Mouse (Mus musculus): ENCODE data around the gene Zdbf2. TPM values are rescaled to one million over a fixed set of nuclear protein-coding genes. Genes with fewer than 3 reads are reported as not detected.

Zdbf2 gene
- polyA plus RNA-seq, 1 experiment, result not detected

DNA sequence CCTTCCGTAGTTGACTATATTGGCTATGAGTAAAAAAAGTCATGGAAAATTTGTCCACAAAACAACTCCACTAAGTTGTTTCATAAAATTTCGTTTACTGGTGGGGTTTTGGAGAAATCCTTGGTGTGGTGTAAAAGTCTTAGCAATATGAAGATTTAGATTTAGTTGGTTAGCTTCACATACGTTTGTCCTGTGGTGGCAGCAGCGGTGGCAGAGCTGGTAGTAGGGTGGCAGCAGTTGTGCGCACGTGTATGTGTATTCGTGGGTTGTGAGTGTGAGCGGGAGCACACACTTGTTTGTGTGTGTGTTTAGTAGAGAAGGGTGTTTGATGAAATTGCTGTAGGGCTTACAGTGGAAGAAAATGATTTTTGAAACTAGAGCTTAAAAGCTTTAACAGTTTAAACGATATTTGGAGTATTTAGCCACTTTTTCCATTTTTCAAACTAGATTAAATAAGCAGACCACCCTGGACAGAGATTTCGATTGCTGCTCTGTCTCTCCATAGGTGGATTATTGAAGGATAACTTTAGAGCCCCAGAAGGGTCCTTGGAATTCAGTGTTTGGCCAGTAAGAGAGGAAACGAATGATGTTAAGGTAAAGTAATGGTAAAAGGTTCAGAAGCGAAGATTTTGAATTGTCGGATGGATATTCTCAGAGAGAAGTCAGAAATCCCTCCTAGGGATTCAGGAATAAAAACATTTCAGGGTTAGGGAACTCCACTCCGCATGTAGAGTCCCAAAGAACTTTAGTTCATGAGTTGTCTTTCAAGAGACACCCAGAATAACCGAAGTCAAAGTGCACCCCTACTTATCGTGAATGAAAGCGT, 12.9 kb upstream of the Zdbf2 start:
- no peak overlapping the region for H3K27ac ChIP-seq (ENCODE audit: insufficient read depth, low read depth, low read length)
- WGBS, result 42% methylated on average over 17 of the region's 17 CpGs
- TF ChIP-seq POLR2A (IDR thresholded peaks at IDR 0.05; ENCODE audit: insufficient read depth, low read depth, low read length), result no peak
- TF ChIP-seq CTCF (IDR thresholded peaks at IDR 0.05; ENCODE audit: insufficient read depth, low read depth, low read length), result no peak
- H3K4me1 ChIP-seq (ENCODE audit: control insufficient read depth, insufficient read depth, low read length), result no peaks in the 10 kb centered on the region
- H3K4me3 ChIP-seq (ENCODE audit: insufficient read depth, low read depth, low read length), result no peak overlapping the region

DNA sequence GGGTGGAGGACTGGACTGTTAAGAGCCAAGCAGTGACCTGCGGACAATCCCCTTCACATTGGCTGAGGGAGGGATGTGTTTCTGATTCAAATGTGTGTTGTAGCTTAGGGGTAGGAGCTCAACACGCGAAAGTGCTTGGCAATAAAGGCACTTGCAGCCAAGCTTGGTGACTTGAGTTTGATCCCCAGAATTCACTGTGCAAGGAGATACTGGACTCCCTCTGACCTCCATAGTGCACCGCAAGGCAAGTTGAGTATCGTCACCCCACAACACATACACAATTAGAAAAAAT, 12.4 kb upstream of the Zdbf2 start:
- Histone ChIP-seq H3K4me1 (ENCODE audit: control insufficient read depth, insufficient read depth, low read length) (no peaks in the 10 kb centered on the region), H3K4me3 (ENCODE audit: insufficient read depth, low read depth, low read length) (no peak overlapping the region)
- 44% methylated on average over 5 of the region's 5 CpGs for WGBS

DNA sequence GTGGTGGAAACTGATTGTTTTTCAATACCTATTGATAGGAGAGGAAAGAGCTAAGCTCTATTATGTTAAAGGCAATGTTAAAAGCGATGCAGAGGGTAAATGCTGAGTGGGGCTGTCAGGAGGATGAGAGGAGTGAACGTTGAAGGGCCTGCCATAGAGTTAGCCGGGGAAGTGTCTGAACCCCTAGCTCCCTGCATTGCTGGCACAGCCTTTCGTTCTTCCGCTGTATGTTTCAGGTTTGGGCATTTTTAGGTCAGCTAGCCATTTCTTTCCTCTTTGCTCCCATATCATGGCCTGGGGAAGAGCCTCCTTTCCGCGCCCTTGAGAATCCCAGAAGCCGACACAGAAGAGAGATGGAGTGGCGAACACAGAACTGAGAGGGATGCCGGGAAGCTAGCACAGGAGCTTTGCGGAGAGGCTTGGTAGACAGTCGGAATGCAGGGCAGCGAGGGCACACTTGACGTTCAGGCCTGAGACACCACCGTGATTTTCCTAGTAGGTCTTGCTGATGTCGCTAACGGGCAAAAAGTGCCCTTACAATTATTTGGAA, 11.9 kb upstream of the Zdbf2 start:
- TF ChIP-seq POLR2A (IDR thresholded peaks at IDR 0.05; ENCODE audit: insufficient read depth, low read depth, low read length), result no peak
- TF ChIP-seq CTCF (IDR thresholded peaks at IDR 0.05; ENCODE audit: insufficient read depth, low read depth, low read length), result no peak
- Histone ChIP-seq H3K4me1 (ENCODE audit: control insufficient read depth, insufficient read depth, low read length) (no peaks in the 10 kb centered on the region), H3K4me3 (ENCODE audit: insufficient read depth, low read depth, low read length) (no peak overlapping the region), H3K27ac (ENCODE audit: insufficient read depth, low read depth, low read length) (no peak overlapping the region)
- 51% methylated on average over 17 of the region's 17 CpGs for WGBS

More for the DNA sequence above, 12.4 kb upstream of the Zdbf2 start:
- TF ChIP-seq POLR2A (IDR thresholded peaks at IDR 0.05; ENCODE audit: insufficient read depth, low read depth, low read length) (no peak), CTCF (IDR thresholded peaks at IDR 0.05; ENCODE audit: insufficient read depth, low read depth, low read length) (no peak)
- H3K27ac ChIP-seq (ENCODE audit: insufficient read depth, low read depth, low read length), result no peak overlapping the region

DNA sequence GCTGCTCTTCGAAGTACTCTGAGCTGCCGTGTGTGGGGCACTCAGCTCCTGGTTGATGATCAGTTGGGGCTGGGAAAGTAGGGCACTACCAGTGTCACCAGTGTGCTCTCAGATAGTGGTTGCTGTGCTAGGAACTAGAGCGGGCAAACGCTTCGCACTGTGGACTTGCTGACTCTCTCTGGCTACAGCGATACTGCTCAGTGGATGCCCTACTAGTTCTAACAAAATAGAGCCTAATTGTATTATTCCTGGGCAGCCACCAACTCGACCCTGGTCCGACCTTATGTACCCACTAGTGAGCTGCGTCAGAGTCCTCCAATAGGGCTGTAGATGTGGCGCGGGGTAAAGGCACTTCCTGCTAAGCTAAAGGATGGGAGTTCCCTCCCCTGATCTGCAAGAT, 9.4 kb upstream of the Zdbf2 start:
- Histone ChIP-seq H3K4me3 (ENCODE audit: insufficient read depth, low read depth, low read length) (no peak overlapping the region), H3K4me1 (ENCODE audit: control insufficient read depth, insufficient read depth, low read length) (no peaks in the 10 kb centered on the region), H3K27ac (ENCODE audit: insufficient read depth, low read depth, low read length) (no peak overlapping the region)
- TF ChIP-seq CTCF (IDR thresholded peaks at IDR 0.05; ENCODE audit: insufficient read depth, low read depth, low read length), result no peak
- TF ChIP-seq POLR2A (IDR thresholded peaks at IDR 0.05; ENCODE audit: insufficient read depth, low read depth, low read length), result no peak
- 41% methylated on average over 11 of the region's 11 CpGs for WGBS

DNA sequence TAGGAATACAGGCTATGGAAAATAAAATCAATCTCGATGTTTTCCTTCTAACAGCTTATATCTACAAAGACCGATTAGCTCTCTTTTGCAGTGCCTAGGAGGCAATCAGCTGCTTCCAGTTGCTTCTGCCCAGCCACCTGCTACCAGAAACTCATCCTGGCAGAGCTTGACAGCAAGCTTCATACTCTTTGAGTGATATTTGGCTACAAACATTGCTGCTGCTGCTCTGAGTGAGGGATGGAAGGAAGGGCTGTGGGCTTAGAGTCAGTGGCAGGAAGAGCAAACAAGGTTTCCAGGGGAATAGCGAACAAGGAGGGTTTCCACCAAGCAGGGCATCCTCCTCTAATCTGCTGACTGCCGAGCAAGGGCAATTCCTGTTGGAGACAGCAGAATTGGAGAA, 7.6 kb upstream of the Zdbf2 start:
- 48% methylated on average over 4 of the region's 4 CpGs for WGBS
- no peaks in the 10 kb centered on the region for H3K4me1 ChIP-seq (ENCODE audit: control insufficient read depth, insufficient read depth, low read length)
- no peak for TF ChIP-seq POLR2A (IDR thresholded peaks at IDR 0.05; ENCODE audit: insufficient read depth, low read depth, low read length)
- no peak for TF ChIP-seq CTCF (IDR thresholded peaks at IDR 0.05; ENCODE audit: insufficient read depth, low read depth, low read length)
- H3K27ac ChIP-seq (ENCODE audit: insufficient read depth, low read depth, low read length), result no peak overlapping the region
- H3K4me3 ChIP-seq (ENCODE audit: insufficient read depth, low read depth, low read length), result no peak overlapping the region

DNA sequence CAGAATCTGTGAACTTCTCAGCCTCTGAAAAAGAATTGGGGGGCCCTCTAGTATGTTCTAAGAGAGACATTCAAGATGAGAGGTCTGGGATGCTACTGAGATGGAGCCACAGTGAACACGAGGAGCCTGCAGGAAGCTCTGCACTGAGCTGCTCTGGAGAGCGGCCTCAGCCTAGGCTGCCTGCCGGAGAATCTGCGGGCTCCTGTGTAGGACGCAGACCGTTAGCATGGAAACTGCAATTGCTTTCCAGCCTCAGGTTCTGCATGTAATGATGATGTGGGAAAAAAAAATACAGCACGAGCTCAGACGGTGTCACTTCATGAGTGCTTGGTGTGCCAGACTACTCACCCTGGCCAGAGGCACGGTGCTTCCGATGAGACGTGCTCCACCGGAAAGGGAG, 6.9 kb upstream of the Zdbf2 start:
- Histone ChIP-seq H3K4me3 (ENCODE audit: insufficient read depth, low read depth, low read length) (no peak overlapping the region), H3K4me1 (ENCODE audit: control insufficient read depth, insufficient read depth, low read length) (no peaks in the 10 kb centered on the region), H3K27ac (ENCODE audit: insufficient read depth, low read depth, low read length) (no peak overlapping the region)
- TF ChIP-seq POLR2A (IDR thresholded peaks at IDR 0.05; ENCODE audit: insufficient read depth, low read depth, low read length) (no peak), CTCF (IDR thresholded peaks at IDR 0.05; ENCODE audit: insufficient read depth, low read depth, low read length) (no peak)
- WGBS, result 49% methylated on average over 12 of the region's 12 CpGs

DNA sequence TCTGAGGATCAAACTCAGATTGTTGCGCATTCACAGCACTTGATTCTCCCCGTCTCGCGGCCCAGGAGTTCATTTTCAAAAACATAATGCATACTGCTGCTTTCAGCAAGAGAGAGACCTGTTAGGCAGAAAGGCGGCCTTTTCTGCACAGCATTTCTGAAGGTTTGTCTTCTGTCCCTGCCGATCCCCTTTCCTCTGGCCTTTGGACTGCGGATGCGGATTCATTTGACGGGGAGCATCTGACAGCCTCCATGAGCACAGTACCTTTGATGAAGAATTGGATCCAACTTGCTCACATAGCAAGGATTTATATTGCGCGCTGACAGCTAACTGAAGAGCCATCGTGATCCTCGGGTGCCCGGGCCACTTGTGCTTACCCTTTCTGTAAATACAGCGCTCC, 6.3 kb upstream of the Zdbf2 start:
- H3K27ac ChIP-seq (ENCODE audit: insufficient read depth, low read depth, low read length), result no peak overlapping the region
- no peaks in the 10 kb centered on the region for H3K4me1 ChIP-seq (ENCODE audit: control insufficient read depth, insufficient read depth, low read length)
- TF ChIP-seq CTCF (IDR thresholded peaks at IDR 0.05; ENCODE audit: insufficient read depth, low read depth, low read length) (no peak), POLR2A (IDR thresholded peaks at IDR 0.05; ENCODE audit: insufficient read depth, low read depth, low read length) (no peak)
- no peak overlapping the region for H3K4me3 ChIP-seq (ENCODE audit: insufficient read depth, low read depth, low read length)
- 57% methylated on average over 15 of the region's 15 CpGs for WGBS

DNA sequence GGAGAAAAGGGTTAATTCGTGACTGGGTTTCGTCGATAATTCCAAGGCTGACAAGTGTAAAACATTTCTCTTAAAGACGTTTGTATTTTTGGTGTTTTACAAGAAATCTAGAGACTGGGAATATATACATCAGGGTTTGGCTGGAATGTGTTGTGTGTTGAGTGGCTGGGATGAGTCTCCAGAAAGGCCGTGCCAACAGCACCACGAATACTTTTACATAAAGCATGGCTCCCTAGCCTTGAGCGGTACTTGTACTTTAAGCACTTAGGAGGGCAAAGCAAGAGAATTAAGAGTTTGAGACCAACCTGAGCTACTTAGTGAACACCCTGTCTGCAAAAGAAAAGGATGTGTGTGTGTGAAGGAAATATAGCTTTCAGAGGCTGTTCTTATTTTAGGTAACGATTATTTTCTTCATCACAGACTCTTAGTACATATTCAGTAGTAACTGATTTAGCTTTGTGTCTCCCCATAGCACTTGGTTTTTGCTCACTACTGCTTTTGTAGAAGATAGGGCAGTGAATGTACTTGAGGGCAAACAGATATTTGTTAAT, 865 bp upstream of the Zdbf2 start:
- H3K27ac ChIP-seq (ENCODE audit: insufficient read depth, low read depth, low read length), result no peak overlapping the region
- no peak for TF ChIP-seq CTCF (IDR thresholded peaks at IDR 0.05; ENCODE audit: insufficient read depth, low read depth, low read length)
- no peak for TF ChIP-seq POLR2A (IDR thresholded peaks at IDR 0.05; ENCODE audit: insufficient read depth, low read depth, low read length)
- H3K4me3 ChIP-seq (ENCODE audit: insufficient read depth, low read depth, low read length), result no peak overlapping the region
- 23% methylated on average over 8 of the region's 8 CpGs for WGBS
- peaks cover 4% of the 10 kb centered on the region; the same call in 1 of the 2 replicates for H3K4me1 ChIP-seq (ENCODE audit: control insufficient read depth, insufficient read depth, low read length)

DNA sequence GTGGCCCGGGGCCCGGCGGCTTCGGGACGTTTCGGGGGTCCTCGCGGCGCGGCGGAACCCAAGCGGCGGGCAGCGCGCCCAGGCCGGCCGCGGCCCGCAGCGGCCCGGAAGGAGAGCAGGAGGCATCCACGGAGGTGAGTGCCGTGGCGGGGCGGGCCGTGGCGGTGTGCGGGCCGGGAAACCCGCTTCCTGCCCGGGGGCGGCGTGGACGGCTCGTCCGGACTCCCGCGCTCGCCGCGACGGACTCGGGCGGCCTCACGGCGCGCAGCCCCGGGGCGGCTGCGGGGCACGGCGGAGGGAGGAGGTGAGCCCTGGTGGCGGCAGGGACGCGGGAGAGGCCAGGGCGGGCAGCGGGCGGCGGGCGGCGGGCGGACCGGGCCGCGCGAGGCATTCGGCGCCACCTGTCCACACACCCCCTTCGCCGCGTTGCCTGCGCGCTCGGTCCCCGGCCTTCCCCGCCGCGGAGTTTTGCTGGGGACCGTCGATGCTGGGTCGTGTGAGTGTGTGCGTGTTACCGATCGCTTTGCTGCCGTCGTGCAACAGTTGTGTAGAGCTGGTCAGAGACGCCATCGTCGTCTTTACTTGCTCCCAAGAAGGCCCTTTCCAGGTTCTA, 380 bp downstream of the Zdbf2 start:
- no peak for TF ChIP-seq CTCF (IDR thresholded peaks at IDR 0.05; ENCODE audit: insufficient read depth, low read depth, low read length)
- TF ChIP-seq POLR2A (IDR thresholded peaks at IDR 0.05; ENCODE audit: insufficient read depth, low read depth, low read length), result no peak
- Histone ChIP-seq H3K27ac (ENCODE audit: insufficient read depth, low read depth, low read length) (no peak overlapping the region), H3K4me3 (ENCODE audit: insufficient read depth, low read depth, low read length) (peak overlapping the region; percentile 37), H3K4me1 (ENCODE audit: control insufficient read depth, insufficient read depth, low read length) (peaks cover 4% of the 10 kb centered on the region; the same call in 1 of the 2 replicates)
- WGBS, result 3% methylated on average over 89 of the region's 89 CpGs

Measured in olfactory bulb, adult 2 months (tissue).